Mouse (Mus musculus) intestine, embryonic 14.5 days (tissue): ENCODE data around the gene Rnf13. TPM values are rescaled to one million over a fixed set of nuclear protein-coding genes. Genes with fewer than 3 reads are reported as not detected.
"Not testable (repeated sequence)": the region's sequence is repeated elsewhere in the genome, so short reads cannot be mapped to it uniquely, and the experiment has no call there.

ENCODE experiments used
- ATAC-seq: fragments of 200-750 bp; cut with Nextera tagmentation; replicated peaks from 2 replicates; pipeline ENCODE4 v1.8.0; 2017; ENCODE audit warnings: low read depth, moderate number of reproducible peaks, moderate TSS enrichment, moderate library complexity; ENCODE audit not compliant: low FRiP score, low TSS enrichment
- DNase-seq: peaks from one replicate; pipeline ENCODE4 v3.0.0-alpha.2; 2018; ENCODE audit warnings: low spot score
- H3K27ac ChIP-seq: fragments of 300-500 bp; sonication (generic); 2 replicates; pipeline ENCODE4 v1.5.1; 2014; ENCODE audit warnings: low read depth, mild to moderate bottlenecking, control low read depth
- H3K27me3 ChIP-seq: fragments of 300-500 bp; sonication (generic); replicated peaks from 2 replicates; pipeline ENCODE4 v1.6.1; 2014; ENCODE audit warnings: low read length, control low read depth; ENCODE audit not compliant: control insufficient read depth, insufficient read depth
- H3K36me3 ChIP-seq: fragments of 300-500 bp; sonication (generic); 2 replicates; pipeline ENCODE4 v1.6.1; 2014; ENCODE audit warnings: low read length, control low read depth; ENCODE audit not compliant: control insufficient read depth, insufficient read depth
- H3K4me1 ChIP-seq: fragments of 300-500 bp; sonication (generic); replicated peaks from 2 replicates; pipeline ENCODE4 v1.6.1; 2014; ENCODE audit warnings: low read length, control low read depth, mixed read lengths; ENCODE audit not compliant: control insufficient read depth, insufficient read depth
- H3K4me2 ChIP-seq: fragments of 300-500 bp; sonication (generic); 2 replicates; pipeline ENCODE4 v1.6.1; 2014; ENCODE audit warnings: low read length
- H3K4me3 ChIP-seq: fragments of 300-500 bp; sonication (generic); 2 replicates; pipeline ENCODE4 v1.5.1; 2014; ENCODE audit warnings: low read depth, low read length, control low read depth, mixed read lengths
- H3K9ac ChIP-seq: fragments of 300-500 bp; sonication (generic); 2 replicates; pipeline ENCODE4 v1.6.1; 2014; ENCODE audit warnings: mild to moderate bottlenecking, low read length
- H3K9me3 ChIP-seq: fragments of 300-500 bp; sonication (generic); 2 replicates; pipeline ENCODE4 v1.6.1; 2016; ENCODE audit warnings: low read length, control low read depth; ENCODE audit not compliant: control insufficient read depth
- WGBS: fragments of 180-500 bp; shearing (Covaris S2); extraction: QIAGEN DNeasy Blood & Tissue Kit; methylation state at CpG from one replicate; pipeline ENCODE4 v1.1.7; 2014; 5-methylcytosine and 5-hydroxymethylcytosine counted together
- polyA plus RNA-seq: library from polyadenylated mRNA; unstranded; fragments of >200 nt; fragmentation: Nextera tagmentation; extraction: Ambion mirVana; gene quantifications from 2 replicates; pipeline ENCODE4 v1.2.1, GENCODE M21; 2014

Rnf13 gene
- polyA plus RNA-seq, 1 experiment from 2014 or later = 66.6 TPM

GRCm38 (mm10) chr3:57739830-57740229 lies 4.0 kb downstream of the Rnf13 start:
- no peak for ATAC-seq
- 95% methylated on average over 1 of the region's 1 CpGs for WGBS
- DNase-seq = no peak

GRCm38 (mm10) chr3:57748576-57749267 lies 12.9 kb downstream of the Rnf13 start:
- H3K9ac ChIP-seq = no peak overlapping the region
- no peaks in the 10 kb centered on the region for H3K36me3 ChIP-seq
- H3K4me2 ChIP-seq = no peak overlapping the region
- no peak for ATAC-seq
- H3K9me3 ChIP-seq = no peaks in the 10 kb centered on the region
- 87% methylated on average over 3 of the region's 3 CpGs for WGBS
- no peak overlapping the region for H3K27ac ChIP-seq
- H3K4me3 ChIP-seq = no peak overlapping the region
- no peaks in the 10 kb centered on the region for H3K27me3 ChIP-seq
- no peak for DNase-seq
- no peaks in the 10 kb centered on the region for H3K4me1 ChIP-seq

More at GRCm38 (mm10) chr3:57739830-57740229, 4.0 kb downstream of the Rnf13 start:
- Histone ChIP-seq H3K9me3 (no peaks in the 10 kb centered on the region), H3K4me1 (peaks cover 9% of the 10 kb centered on the region), H3K27ac (no peak overlapping the region), H3K27me3 (no peaks in the 10 kb centered on the region), H3K4me3 (no peak overlapping the region), H3K4me2 (no peak overlapping the region), H3K36me3 (no peaks in the 10 kb centered on the region), H3K9ac (no peak overlapping the region)

GRCm38 (mm10) chr3:57776915-57777314 lies 41.1 kb downstream of the Rnf13 start:
- ATAC-seq (no peak), DNase-seq (no peak)

GRCm38 (mm10) chr3:57788472-57788871 lies 52.6 kb downstream of the Rnf13 start:
- no peak overlapping the region for H3K4me3 ChIP-seq
- H3K4me2 ChIP-seq = no peak overlapping the region
- H3K4me1 ChIP-seq = no peaks in the 10 kb centered on the region
- WGBS = 72% methylated on average over 4 of the region's 4 CpGs
- no peak overlapping the region for H3K9ac ChIP-seq
- H3K36me3 ChIP-seq = no peaks in the 10 kb centered on the region; the same call in 1 of the 2 replicates
- DNase-seq (no peak), ATAC-seq (no peak)
- no peaks in the 10 kb centered on the region for H3K9me3 ChIP-seq
- no peak overlapping the region for H3K27ac ChIP-seq
- no peaks in the 10 kb centered on the region for H3K27me3 ChIP-seq

More at GRCm38 (mm10) chr3:57776915-57777314, 41.1 kb downstream of the Rnf13 start:
- Histone ChIP-seq H3K9me3 (no peaks in the 10 kb centered on the region), H3K27ac (no peak overlapping the region), H3K4me1 (no peaks in the 10 kb centered on the region), H3K4me2 (no peak overlapping the region), H3K36me3 (peaks cover 8% of the 10 kb centered on the region), H3K9ac (no peak overlapping the region), H3K4me3 (no peak overlapping the region), H3K27me3 (no peaks in the 10 kb centered on the region)
- 89% methylated on average over 2 of the region's 2 CpGs for WGBS

- WGBS = 80% methylated on average over 7 of the region's 7 CpGs
- ATAC-seq = no peak
- Histone ChIP-seq H3K4me3 (no peak overlapping the region), H3K27ac (no peak overlapping the region), H3K36me3 (no peaks in the 10 kb centered on the region; the same call in 1 of the 2 replicates), H3K9me3 (0 out of 2 replicates have a peak, but pooled peaks cover 6% of the 10 kb centered on the region), H3K27me3 (no peaks in the 10 kb centered on the region), H3K9ac (no peak overlapping the region), H3K4me2 (no peak overlapping the region), H3K4me1 (no peaks in the 10 kb centered on the region)
- DNase-seq = no peak
Measured at GRCm38 (mm10) chr3:57789005-57789962, 53.4 kb downstream of the Rnf13 start.

- Histone ChIP-seq H3K27ac (no peak overlapping the region), H3K27me3 (no peaks in the 10 kb centered on the region), H3K4me1 (no peaks in the 10 kb centered on the region), H3K4me3 (no peak overlapping the region), H3K9me3 (0 out of 2 replicates have a peak, but pooled peaks cover 6% of the 10 kb centered on the region), H3K36me3 (no peaks in the 10 kb centered on the region; the same call in 1 of the 2 replicates), H3K4me2 (no peak overlapping the region), H3K9ac (no peak overlapping the region)
- ATAC-seq (no peak), DNase-seq (no peak)
- WGBS = 87% methylated on average over 3 of the region's 3 CpGs
Measured at GRCm38 (mm10) chr3:57791104-57791503, 55.2 kb downstream of the Rnf13 start.

GRCm38 (mm10) chr3:57795071-57795470 lies 59.2 kb downstream of the Rnf13 start:
- H3K36me3 ChIP-seq, H3K4me2 ChIP-seq, DNase-seq, H3K9me3 ChIP-seq, ATAC-seq, H3K4me1 ChIP-seq, H3K9ac ChIP-seq, H3K4me3 ChIP-seq, H3K27ac ChIP-seq, H3K27me3 ChIP-seq: not testable (repeated sequence)
- WGBS = 49% methylated on average over 6 of the region's 6 CpGs

- Histone ChIP-seq H3K27me3 (no peaks in the 10 kb centered on the region), H3K4me1 (no peaks in the 10 kb centered on the region), H3K9ac (no peak overlapping the region), H3K4me3 (no peak overlapping the region), H3K9me3 (no peaks in the 10 kb centered on the region), H3K27ac (no peak overlapping the region), H3K36me3 (no peaks in the 10 kb centered on the region; the same call in 1 of the 2 replicates), H3K4me2 (no peak overlapping the region)
- ATAC-seq = no peak
- DNase-seq = no peak
- WGBS = 81% methylated on average over 6 of the region's 6 CpGs
Measured at GRCm38 (mm10) chr3:57815447-57815846, 79.6 kb downstream of the Rnf13 start.
